Mouse (Mus musculus) neural tube, embryonic 11.5 days (tissue): ENCODE measurements around the gene Sar1b. TPM values are rescaled to one million over a fixed set of nuclear protein-coding genes. Genes with fewer than 3 reads are reported as not detected.

Experiments used
- ATAC-seq: fragments of 200-750 bp; cut with Nextera tagmentation; 2 replicates; pipeline ENCODE4 v1.8.0; 2017; ENCODE audit warnings: moderate number of reproducible peaks, mild to moderate bottlenecking, moderate TSS enrichment, moderate library complexity; ENCODE audit not compliant: insufficient read depth, low FRiP score, low TSS enrichment
- DNase-seq: peaks from one replicate; pipeline ENCODE4 v3.0.0-alpha.2; 2015; ENCODE audit warnings: low spot score
- H3K27ac ChIP-seq: fragments of 300-500 bp; sonication (generic); 2 replicates; pipeline ENCODE4 v1.5.1; 2014; ENCODE audit warnings: low read depth, mild to moderate bottlenecking, low read length
- H3K27me3 ChIP-seq: fragments of 300-500 bp; sonication (generic); 2 replicates; pipeline ENCODE4 v1.6.1; 2014; ENCODE audit warnings: mild to moderate bottlenecking, low read length, mixed read lengths; ENCODE audit not compliant: control insufficient read depth, insufficient read depth
- H3K36me3 ChIP-seq: fragments of 300-500 bp; sonication (generic); 2 replicates; pipeline ENCODE4 v1.6.1; 2014; ENCODE audit warnings: mild to moderate bottlenecking, low read length, moderate library complexity, mixed read lengths; ENCODE audit not compliant: control insufficient read depth, insufficient read depth
- H3K4me1 ChIP-seq: fragments of 300-500 bp; sonication (generic); 2 replicates; pipeline ENCODE4 v1.6.1; 2014; ENCODE audit warnings: low read length, mixed read lengths; ENCODE audit not compliant: control insufficient read depth, insufficient read depth
- H3K4me2 ChIP-seq: fragments of 300-500 bp; sonication (generic); 2 replicates; pipeline ENCODE4 v1.6.1; 2014; ENCODE audit warnings: low read depth, mild to moderate bottlenecking, moderate library complexity
- H3K4me3 ChIP-seq: fragments of 300-500 bp; sonication (generic); 2 replicates; pipeline ENCODE4 v1.5.1; 2014; ENCODE audit warnings: low read depth, low read length
- H3K9ac ChIP-seq: fragments of 300-500 bp; sonication (generic); 2 replicates; pipeline ENCODE4 v1.6.1; 2014; ENCODE audit warnings: mild to moderate bottlenecking, low read length
- H3K9me3 ChIP-seq: fragments of 300-500 bp; sonication (generic); 2 replicates; pipeline ENCODE4 v1.6.1; 2016; ENCODE audit warnings: low read length; ENCODE audit not compliant: control insufficient read depth
- WGBS: fragments of 180-500 bp; shearing (Covaris S2); extraction: QIAGEN DNeasy Blood & Tissue Kit; methylation state at CpG from one replicate; pipeline ENCODE4 v1.1.7; 2014; 5-methylcytosine and 5-hydroxymethylcytosine counted together
- polyA plus RNA-seq: library from polyadenylated mRNA; unstranded; fragments of >200 nt; fragmentation: Nextera tagmentation; extraction: Ambion mirVana; gene quantifications from 2 replicates; pipeline ENCODE4 v1.2.1, GENCODE M21; 2014

Sar1b gene
- polyA plus RNA-seq, 1 experiment from 2014 or later = 126 TPM

GRCm38 (mm10) chr11:51831962-51832909 lies 68.7 kb downstream of the Sar1b start:
- DNase-seq = no peak
- H3K4me2 ChIP-seq = no peak overlapping the region
- H3K4me1 ChIP-seq = 0 out of 2 replicates have a peak, but pooled peaks cover 3% of the 10 kb centered on the region
- H3K9me3 ChIP-seq = no peaks in the 10 kb centered on the region
- H3K27ac ChIP-seq = no peak overlapping the region
- H3K4me3 ChIP-seq = no peak overlapping the region
- no peak overlapping the region for H3K9ac ChIP-seq
- H3K27me3 ChIP-seq = no peaks in the 10 kb centered on the region
- H3K36me3 ChIP-seq = no peaks in the 10 kb centered on the region
- no peak for ATAC-seq
- WGBS = 72% methylated on average over 4 of the region's 4 CpGs

- no peaks in the 10 kb centered on the region for H3K9me3 ChIP-seq
- no peaks in the 10 kb centered on the region for H3K36me3 ChIP-seq
- ATAC-seq (no peak), DNase-seq (no peak)
- 79% methylated on average over 5 of the region's 5 CpGs for WGBS
- 0 out of 2 replicates have a peak, but pooled peaks cover 3% of the 10 kb centered on the region for H3K4me1 ChIP-seq
- no peak overlapping the region for H3K9ac ChIP-seq
- no peak overlapping the region for H3K27ac ChIP-seq
- H3K4me2 ChIP-seq = no peak overlapping the region
- H3K4me3 ChIP-seq = no peak overlapping the region
- no peaks in the 10 kb centered on the region for H3K27me3 ChIP-seq
Measured at GRCm38 (mm10) chr11:51832992-51833391, 69.5 kb downstream of the Sar1b start.

DNA sequence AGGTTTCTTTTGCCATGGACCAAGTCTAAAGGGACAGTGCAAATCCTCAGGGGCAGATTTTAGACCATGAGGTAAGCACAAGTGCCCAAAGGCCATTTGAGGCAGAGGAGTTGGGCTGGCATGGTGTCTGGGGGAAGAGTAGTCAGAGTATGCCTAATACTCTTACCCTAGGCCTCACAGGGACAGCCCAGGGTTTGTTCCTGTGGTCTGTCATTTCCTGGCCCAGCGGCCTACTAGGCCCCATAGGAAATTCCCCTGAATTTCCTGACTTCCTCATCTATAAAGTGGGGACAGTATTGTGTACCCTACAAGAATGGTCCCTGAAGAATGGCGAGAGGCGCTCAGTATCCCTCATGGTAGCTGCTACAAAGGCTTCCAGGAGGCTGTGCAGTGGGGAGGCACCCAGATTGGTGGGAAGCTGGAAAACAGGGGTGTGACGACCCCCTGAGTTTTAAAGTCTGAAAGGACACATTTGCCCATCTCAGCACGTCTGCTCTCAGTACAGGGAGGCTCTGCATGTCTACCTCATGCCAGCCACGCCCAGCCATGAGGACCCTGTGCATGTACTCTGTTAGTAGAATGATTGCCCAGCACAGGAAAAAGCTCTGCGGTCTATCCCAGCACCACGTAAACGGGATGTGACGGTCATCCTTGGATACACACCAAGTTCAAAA lies 70.0 kb downstream of the Sar1b start:
- DNase-seq (no peak), ATAC-seq (no peak)
- H3K27ac ChIP-seq = no peak overlapping the region
- no peak overlapping the region for H3K4me2 ChIP-seq
- 0 out of 2 replicates have a peak, but pooled peaks cover 3% of the 10 kb centered on the region for H3K4me1 ChIP-seq
- 88% methylated on average over 10 of the region's 10 CpGs for WGBS
- H3K36me3 ChIP-seq = no peaks in the 10 kb centered on the region
- no peak overlapping the region for H3K9ac ChIP-seq
- H3K9me3 ChIP-seq = no peaks in the 10 kb centered on the region
- no peak overlapping the region for H3K4me3 ChIP-seq
- H3K27me3 ChIP-seq = no peaks in the 10 kb centered on the region

GRCm38 (mm10) chr11:51834067-51834411 lies 70.6 kb downstream of the Sar1b start:
- no peak overlapping the region for H3K4me2 ChIP-seq
- no peak for DNase-seq
- no peaks in the 10 kb centered on the region for H3K9me3 ChIP-seq
- no peak overlapping the region for H3K27ac ChIP-seq
- H3K36me3 ChIP-seq = no peaks in the 10 kb centered on the region
- H3K4me1 ChIP-seq = 0 out of 2 replicates have a peak, but pooled peaks cover 3% of the 10 kb centered on the region
- no peak overlapping the region for H3K4me3 ChIP-seq
- H3K27me3 ChIP-seq = no peaks in the 10 kb centered on the region
- no peak for ATAC-seq
- 95% methylated on average over 8 of the region's 8 CpGs for WGBS
- H3K9ac ChIP-seq = no peak overlapping the region

DNA sequence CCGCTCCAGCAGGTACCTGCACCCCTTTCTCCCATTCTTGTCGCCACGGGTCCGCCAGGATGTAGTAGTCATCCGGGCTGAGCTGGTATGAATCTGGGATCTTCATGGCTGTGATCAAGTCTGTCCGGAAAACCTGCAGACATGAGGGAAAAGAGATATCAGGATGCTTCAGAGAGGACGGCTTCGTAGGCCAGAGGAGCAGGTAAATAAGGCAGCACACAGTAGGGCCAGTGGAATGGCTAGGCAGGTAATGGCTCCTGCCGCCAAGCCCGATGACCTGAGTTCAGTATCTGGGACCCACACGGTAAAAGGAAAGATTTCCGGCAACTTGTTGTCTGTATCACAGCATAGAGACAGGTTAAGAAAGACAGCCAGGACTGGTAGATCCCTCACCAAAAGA lies 72.1 kb downstream of the Sar1b start:
- H3K27me3 ChIP-seq = no peaks in the 10 kb centered on the region
- 0 out of 2 replicates have a peak, but pooled peaks cover 3% of the 10 kb centered on the region for H3K4me1 ChIP-seq
- no peak overlapping the region for H3K4me2 ChIP-seq
- DNase-seq (no peak), ATAC-seq (no peak)
- no peak overlapping the region for H3K9ac ChIP-seq
- no peaks in the 10 kb centered on the region for H3K9me3 ChIP-seq
- H3K4me3 ChIP-seq = no peak overlapping the region
- H3K27ac ChIP-seq = no peak overlapping the region
- H3K36me3 ChIP-seq = no peaks in the 10 kb centered on the region
- WGBS = 95% methylated on average over 12 of the region's 12 CpGs

GRCm38 (mm10) chr11:51836506-51836905 lies 73.0 kb downstream of the Sar1b start:
- Histone ChIP-seq H3K27ac (no peak overlapping the region), H3K36me3 (no peaks in the 10 kb centered on the region), H3K27me3 (no peaks in the 10 kb centered on the region), H3K4me2 (no peak overlapping the region), H3K4me1 (0 out of 2 replicates have a peak, but pooled peaks cover 3% of the 10 kb centered on the region), H3K9me3 (no peaks in the 10 kb centered on the region), H3K9ac (no peak overlapping the region), H3K4me3 (no peak overlapping the region)
- 92% methylated on average over 6 of the region's 6 CpGs for WGBS
- ATAC-seq = no peak
- DNase-seq = no peak

- H3K36me3 ChIP-seq = no peaks in the 10 kb centered on the region
- H3K9ac ChIP-seq = no peak overlapping the region
- WGBS = 84% methylated on average over 8 of the region's 8 CpGs
- no peaks in the 10 kb centered on the region for H3K9me3 ChIP-seq
- H3K4me2 ChIP-seq = no peak overlapping the region
- H3K4me3 ChIP-seq = no peak overlapping the region
- ATAC-seq = no peak
- no peak for DNase-seq
- no peak overlapping the region for H3K27ac ChIP-seq
- H3K4me1 ChIP-seq = 0 out of 2 replicates have a peak, but pooled peaks cover 1% of the 10 kb centered on the region
- no peaks in the 10 kb centered on the region for H3K27me3 ChIP-seq
Measured at GRCm38 (mm10) chr11:51837164-51838153, 74.0 kb downstream of the Sar1b start.

- H3K9ac ChIP-seq = no peak overlapping the region
- H3K4me2 ChIP-seq = no peak overlapping the region
- no peak overlapping the region for H3K27ac ChIP-seq
- H3K4me1 ChIP-seq = no peaks in the 10 kb centered on the region
- H3K36me3 ChIP-seq = no peaks in the 10 kb centered on the region
- H3K4me3 ChIP-seq = no peak overlapping the region
- no peaks in the 10 kb centered on the region for H3K9me3 ChIP-seq
- H3K27me3 ChIP-seq = no peaks in the 10 kb centered on the region
- ATAC-seq (no peak), DNase-seq (no peak)
- WGBS = 69% methylated on average over 2 of the region's 2 CpGs
Measured at GRCm38 (mm10) chr11:51839106-51839505, 75.6 kb downstream of the Sar1b start.
